Mouse (Mus musculus) erythroblast, embryonic 14.5 days (primary cell): ENCODE results near the gene Gm10837. TPM values are rescaled to one million over a fixed set of nuclear protein-coding genes. Genes with fewer than 3 reads are reported as not detected.

ENCODE experiments used
- H3K27me3 ChIP-seq: 2 replicates; pipeline ENCODE4 v1.6.1; 2012; ENCODE audit warnings: inconsistent platforms; ENCODE audit not compliant: control insufficient read depth
- H3K36me3 ChIP-seq: 2 replicates; pipeline ENCODE4 v1.6.1; 2012; ENCODE audit warnings: mild to moderate bottlenecking, inconsistent platforms; ENCODE audit not compliant: control insufficient read depth
- H3K4me1 ChIP-seq: 2 replicates; pipeline ENCODE4 v1.6.1; 2012; ENCODE audit warnings: inconsistent platforms; ENCODE audit not compliant: control insufficient read depth
- H3K4me3 ChIP-seq: replicated peaks from 2 replicates; pipeline ENCODE3; 2012; ENCODE audit warnings: moderate library complexity, mild to moderate bottlenecking, inconsistent platforms
- H3K9me3 ChIP-seq: 2 replicates; pipeline ENCODE4 v1.6.1; 2012; ENCODE audit warnings: low read length, inconsistent platforms, mixed read lengths; ENCODE audit not compliant: control insufficient read depth
- GATA1 ChIP-seq: IDR thresholded peaks from 2 replicates; pipeline ENCODE4 v1.6.1; 2012; ENCODE audit warnings: low read length, inconsistent platforms, mixed read lengths
- TAL1 ChIP-seq: IDR thresholded peaks from 3 replicates; pipeline ENCODE4 v1.6.1; 2012; ENCODE audit warnings: low read length, inconsistent platforms, mixed read lengths
- polyA plus RNA-seq: library from polyadenylated mRNA; stranded (reverse); fragments of >175 nt; gene quantifications from 2 replicates; pipeline ENCODE4 v1.2.3, GENCODE M21; 2012

Gm10837 gene
- polyA plus RNA-seq, 1 experiment = not detected

- TF ChIP-seq GATA1 (no peak), TAL1 (no peak)
- no peaks in the 10 kb centered on the region for H3K36me3 ChIP-seq
- H3K9me3 ChIP-seq = peaks cover 7% of the 10 kb centered on the region; the same call in 1 of the 2 replicates
- no peak overlapping the region for H3K4me3 ChIP-seq
- H3K27me3 ChIP-seq = peaks cover 100% of the 10 kb centered on the region
- H3K4me1 ChIP-seq = no peaks in the 10 kb centered on the region
Measured at GRCm38 (mm10) chr14:122477261-122477671, 13.1 kb upstream of the Gm10837 start.

DNA sequence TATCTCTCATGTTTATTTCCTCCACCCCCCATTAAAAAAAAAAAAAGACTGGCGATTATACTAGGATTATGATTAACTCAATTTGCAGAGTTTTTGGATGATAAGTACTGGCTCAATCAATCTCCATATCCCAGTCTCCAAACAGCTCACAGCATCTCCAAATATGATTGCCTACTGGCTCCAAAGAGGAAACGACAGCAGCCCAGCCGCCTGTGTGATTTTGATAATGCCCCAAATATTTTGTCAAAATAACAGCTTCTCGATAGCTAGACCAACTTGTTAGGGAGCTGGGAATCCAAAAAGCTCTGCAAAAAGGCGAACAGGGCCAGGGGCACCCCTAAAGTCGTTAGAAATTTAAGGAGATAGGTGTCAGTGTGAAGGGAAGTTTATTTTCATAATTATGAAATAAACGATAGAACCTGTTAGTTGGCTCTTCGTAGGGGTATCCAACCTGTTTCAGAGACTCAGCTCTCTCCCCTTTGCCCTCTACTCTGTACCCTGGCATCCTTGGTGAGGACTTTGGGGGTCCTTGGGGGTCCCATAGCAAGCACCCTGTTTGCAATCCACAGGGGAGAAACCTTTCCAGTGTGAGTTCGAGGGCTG, 12.3 kb upstream of the Gm10837 start:
- no peaks in the 10 kb centered on the region for H3K36me3 ChIP-seq
- peaks cover 100% of the 10 kb centered on the region for H3K27me3 ChIP-seq
- H3K4me1 ChIP-seq = no peaks in the 10 kb centered on the region
- no peak overlapping the region for H3K4me3 ChIP-seq
- H3K9me3 ChIP-seq = peaks cover 7% of the 10 kb centered on the region; the same call in 1 of the 2 replicates
- TF ChIP-seq TAL1 = no peak
- TF ChIP-seq GATA1 = no peak

DNA sequence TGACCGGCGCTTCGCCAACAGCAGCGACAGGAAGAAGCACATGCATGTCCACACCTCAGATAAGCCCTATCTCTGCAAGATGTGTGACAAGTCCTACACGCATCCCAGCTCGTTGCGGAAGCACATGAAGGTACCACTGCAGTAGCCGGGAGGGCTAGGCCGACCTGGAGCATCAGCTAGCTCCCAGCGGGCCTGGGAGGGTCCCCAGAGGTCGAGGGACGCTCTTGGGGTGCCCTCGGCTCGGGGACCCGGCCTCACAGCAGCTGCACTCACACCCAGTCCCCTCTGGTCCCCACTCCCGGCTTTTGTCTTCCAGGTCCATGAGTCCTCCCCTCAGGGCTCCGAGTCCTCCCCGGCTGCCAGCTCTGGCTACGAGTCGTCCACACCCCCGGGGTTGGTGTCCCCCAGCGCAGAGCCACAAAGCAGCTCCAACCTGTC, 11.8 kb upstream of the Gm10837 start:
- no peaks in the 10 kb centered on the region for H3K36me3 ChIP-seq
- peaks cover 100% of the 10 kb centered on the region for H3K27me3 ChIP-seq
- H3K4me1 ChIP-seq = no peaks in the 10 kb centered on the region
- H3K4me3 ChIP-seq = no peak overlapping the region
- peaks cover 7% of the 10 kb centered on the region; the same call in 1 of the 2 replicates for H3K9me3 ChIP-seq
- TF ChIP-seq GATA1 (no peak), TAL1 (no peak)

DNA sequence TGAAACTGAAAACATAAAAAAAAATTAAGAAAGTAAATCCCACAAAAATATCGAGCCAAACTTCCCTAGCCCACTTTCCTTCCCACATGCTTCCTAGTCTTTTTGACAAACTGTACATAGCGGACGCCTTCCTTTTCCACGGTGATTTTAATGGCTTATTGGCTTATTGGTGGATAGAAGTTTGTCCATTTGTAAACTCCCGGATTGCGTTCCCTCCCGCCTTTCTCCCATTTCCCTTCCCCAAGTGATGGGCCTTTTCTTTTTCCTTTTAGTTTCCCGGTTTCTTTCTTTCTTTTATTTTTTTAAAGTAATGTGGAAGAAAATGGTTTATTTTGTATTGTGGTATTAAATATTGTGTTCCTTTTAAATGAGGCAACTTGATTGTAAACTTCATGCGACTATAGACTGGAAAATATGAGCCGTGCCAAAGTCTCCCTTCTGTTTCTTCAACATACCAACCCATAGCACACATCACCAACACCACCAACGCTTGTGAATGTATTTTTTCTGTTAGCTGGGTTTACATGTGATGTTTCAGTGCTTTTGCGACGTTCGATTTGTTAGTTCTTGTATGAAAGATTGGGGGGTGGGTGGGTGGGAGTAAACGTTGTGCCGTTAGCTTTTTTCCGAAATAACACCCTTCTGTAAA, 10.8 kb upstream of the Gm10837 start:
- H3K27me3 ChIP-seq = peaks cover 100% of the 10 kb centered on the region

GRCm38 (mm10) chr14:122480355-122480754, 10.0 kb upstream of the Gm10837 start:
- TF ChIP-seq TAL1 = no peak
- no peak for TF ChIP-seq GATA1
- no peak overlapping the region for H3K4me3 ChIP-seq
- H3K36me3 ChIP-seq = no peaks in the 10 kb centered on the region
- peaks cover 100% of the 10 kb centered on the region for H3K27me3 ChIP-seq
- no peaks in the 10 kb centered on the region for H3K4me1 ChIP-seq
- peaks cover 4% of the 10 kb centered on the region; the same call in 1 of the 2 replicates for H3K9me3 ChIP-seq

More for the DNA sequence above, 10.8 kb upstream of the Gm10837 start:
- Histone ChIP-seq H3K36me3 (no peaks in the 10 kb centered on the region), H3K4me3 (no peak overlapping the region), H3K9me3 (peaks cover 7% of the 10 kb centered on the region; the same call in 1 of the 2 replicates), H3K4me1 (no peaks in the 10 kb centered on the region)
- no peak for TF ChIP-seq TAL1
- TF ChIP-seq GATA1 = no peak

DNA sequence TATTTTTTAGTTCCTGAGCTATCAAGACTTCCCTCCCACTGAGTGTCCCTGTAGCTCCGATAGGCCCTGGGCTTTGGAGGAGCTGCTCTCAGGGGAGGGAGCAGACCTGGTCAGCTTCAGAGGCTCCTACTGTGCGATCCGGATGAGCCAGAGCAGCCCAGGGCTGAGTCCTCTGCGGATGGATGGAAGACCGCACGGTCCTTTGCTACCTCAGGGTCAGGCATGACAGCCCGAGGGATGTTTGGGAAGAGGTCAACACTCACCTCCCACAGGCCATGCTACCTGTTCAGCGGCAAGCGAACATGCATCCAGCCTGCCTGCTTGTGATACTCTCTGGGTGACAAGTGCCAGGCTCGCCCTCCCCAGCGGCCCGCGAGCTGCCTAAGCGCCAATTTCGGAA, 9.2 kb upstream of the Gm10837 start:
- Histone ChIP-seq H3K27me3 (peaks cover 100% of the 10 kb centered on the region), H3K4me3 (no peak overlapping the region), H3K36me3 (no peaks in the 10 kb centered on the region), H3K4me1 (no peaks in the 10 kb centered on the region), H3K9me3 (peaks cover 4% of the 10 kb centered on the region; the same call in 1 of the 2 replicates)
- TF ChIP-seq GATA1 = no peak

- Histone ChIP-seq H3K36me3 (no peaks in the 10 kb centered on the region), H3K4me1 (no peaks in the 10 kb centered on the region), H3K4me3 (no peak overlapping the region), H3K9me3 (peaks cover 2% of the 10 kb centered on the region; the same call in 1 of the 2 replicates), H3K27me3 (peaks cover 100% of the 10 kb centered on the region)
- TF ChIP-seq TAL1 = no peak
- TF ChIP-seq GATA1 = no peak
Measured at GRCm38 (mm10) chr14:122482081-122483023, 8.0 kb upstream of the Gm10837 start.

DNA sequence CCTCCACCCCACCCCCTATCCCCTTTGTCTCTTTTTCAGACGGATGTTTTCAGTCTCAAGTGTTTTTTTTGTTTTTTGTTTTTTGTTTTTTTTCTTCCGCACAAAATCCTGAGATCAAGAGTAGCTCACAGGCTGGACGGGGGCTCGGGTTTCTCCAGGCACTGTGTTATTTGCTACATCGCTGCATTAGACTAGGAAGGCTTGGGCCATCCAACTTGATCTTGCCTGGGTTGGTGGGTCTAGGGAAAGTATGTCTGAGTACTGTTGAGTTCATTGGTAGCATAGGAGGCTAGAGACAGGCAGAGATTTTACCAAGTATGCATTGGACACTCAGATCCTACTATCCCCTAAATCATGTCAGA, 7.4 kb upstream of the Gm10837 start:
- Histone ChIP-seq H3K27me3 (peaks cover 100% of the 10 kb centered on the region), H3K4me1 (no peaks in the 10 kb centered on the region), H3K9me3 (peaks cover 2% of the 10 kb centered on the region; the same call in 1 of the 2 replicates), H3K4me3 (no peak overlapping the region), H3K36me3 (no peaks in the 10 kb centered on the region)
- TF ChIP-seq GATA1 (no peak), TAL1 (no peak)
